Mouse (Mus musculus) stomach, postnatal 0 days (tissue): ENCODE measurements around the gene Sall4.

Experiments
- CTCF ChIP-seq: IDR thresholded peaks from 2 replicates; pipeline ENCODE4 v1.5.1; 2016; ENCODE audit warnings: antibody characterized with exemption, low read depth, mild to moderate bottlenecking, moderate library complexity
- EP300 ChIP-seq: optimal IDR thresholded peaks from 2 replicates; pipeline ENCODE3; 2016; ENCODE audit warnings: antibody characterized with exemption

DNA sequence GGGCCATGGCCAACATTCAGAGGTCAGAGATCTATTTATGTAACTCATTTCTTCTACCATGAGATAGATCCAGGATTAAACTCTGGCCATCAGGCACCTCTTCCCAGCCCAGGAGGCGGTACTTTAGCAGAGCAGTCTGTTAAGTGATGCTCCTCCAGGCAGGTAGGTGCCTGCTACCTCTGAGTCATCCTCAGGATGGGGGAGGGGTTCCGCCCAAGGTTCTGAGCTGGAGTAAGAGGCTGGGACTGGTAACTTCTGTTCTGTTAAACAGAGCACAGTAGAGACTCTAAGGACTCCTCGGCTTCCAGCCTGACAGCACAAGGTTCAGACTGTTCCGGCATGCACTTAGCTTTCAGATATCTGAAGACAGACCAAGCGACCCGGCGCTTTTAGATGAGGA is 31.2 kb upstream of the Sall4 start:
- TF ChIP-seq CTCF (no peak), EP300 (no peak)
